21 mouse cellular contexts compared by ENCODE assay signal in genomic region chr4:102811007-102811805, GRCm38 (mm10).
A peak's percentile ranks its signal among the peaks of the same experiment; 100 is the strongest.
DNase-seq lines count a peak whose midpoint lies in the region; ATAC-seq and TF ChIP-seq lines count a peak whose summit lies in the region.
"Had no signal": no experiment of that assay in that cellular context is flagged by ENCODE, and none has a peak within 500 bp of the region (broad histone marks: within the 10 kb centered on the region; RNA-seq: fewer than 3 reads in every experiment).

No protein-coding gene starts in this region.

- H3K36me3 ChIP-seq in kidney, postnatal 0 days (ENCODE audit: insufficient read depth, low read length) = no peaks in the 10 kb centered on the region
- no peaks in the 10 kb centered on the region for H3K36me3 ChIP-seq in intestine, embryonic 15.5 days
- H3K36me3 ChIP-seq in liver, embryonic 16.5 days (ENCODE audit: control insufficient read depth, insufficient read depth) = no peaks in the 10 kb centered on the region
- no peaks in the 10 kb centered on the region for H3K36me3 ChIP-seq in hindbrain, embryonic 12.5 days

- H3K4me2 ChIP-seq in kidney, postnatal 0 days (ENCODE audit: low read length) = no peak overlapping the region
- no peak overlapping the region for H3K4me2 ChIP-seq in intestine, embryonic 15.5 days (replicated peaks)
- H3K4me2 ChIP-seq in liver, embryonic 16.5 days (ENCODE audit: low read depth, low read length) = no peak overlapping the region
- H3K4me2 ChIP-seq in hindbrain, embryonic 12.5 days (replicated peaks) = no peak overlapping the region

- no peak overlapping the region for H3K9ac ChIP-seq in kidney, postnatal 0 days (ENCODE audit: low read depth, low read length)
- H3K9ac ChIP-seq in intestine, embryonic 15.5 days = no peak overlapping the region
- H3K9ac ChIP-seq in liver, embryonic 16.5 days (ENCODE audit: low read depth, low read length) = no peak overlapping the region
- H3K9ac ChIP-seq in hindbrain, embryonic 12.5 days = no peak overlapping the region

- WGBS in kidney, postnatal 0 days = 44% methylated on average over 9 of the region's 9 CpGs
- 34% methylated on average over 9 of the region's 9 CpGs for WGBS in intestine, embryonic 15.5 days
- 40% methylated on average over 9 of the region's 9 CpGs for WGBS in liver, embryonic 16.5 days (ENCODE audit: insufficient replicate concordance)
- WGBS in hindbrain, embryonic 12.5 days = 50% methylated on average over 9 of the region's 9 CpGs

- no peaks in the 10 kb centered on the region for H3K9me3 ChIP-seq in kidney, postnatal 0 days (replicated peaks; ENCODE audit: low read length)
- no peaks in the 10 kb centered on the region for H3K9me3 ChIP-seq in intestine, embryonic 15.5 days
- no peaks in the 10 kb centered on the region for H3K9me3 ChIP-seq in liver, embryonic 16.5 days (replicated peaks; ENCODE audit: control insufficient read depth, low read length)
- H3K9me3 ChIP-seq in hindbrain, embryonic 12.5 days (replicated peaks) = no peaks in the 10 kb centered on the region

- no peak for TF ChIP-seq CTCF in kidney, postnatal 0 days (IDR thresholded peaks at IDR 0.05; ENCODE audit: low read depth)

- H3K4me3 ChIP-seq in kidney, postnatal 0 days (replicated peaks; ENCODE audit: low read depth, low read length) = no peak overlapping the region
- no peak overlapping the region for H3K4me3 ChIP-seq in intestine, embryonic 15.5 days (replicated peaks)
- H3K4me3 ChIP-seq in liver, embryonic 16.5 days (ENCODE audit: low read depth, low read length) = no peak overlapping the region
- H3K4me3 ChIP-seq in hindbrain, embryonic 12.5 days = no peak overlapping the region
- H3K4me3 ChIP-seq: heart, adult 2 months; layer of hippocampus, adult 2 months had no signal

- H3K27ac ChIP-seq in kidney, postnatal 0 days = no peak overlapping the region
- H3K27ac ChIP-seq in intestine, embryonic 15.5 days = no peak overlapping the region
- peak overlapping the region; percentile 29 for H3K27ac ChIP-seq in liver, embryonic 16.5 days (ENCODE audit: low read length)
- no peak overlapping the region for H3K27ac ChIP-seq in hindbrain, embryonic 12.5 days
- H3K27ac ChIP-seq: heart, adult 2 months; layer of hippocampus, adult 2 months had no signal

- H3K27me3 ChIP-seq in kidney, postnatal 0 days (ENCODE audit: insufficient read depth, low read length) = no peaks in the 10 kb centered on the region
- H3K27me3 ChIP-seq in intestine, embryonic 15.5 days (replicated peaks) = no peaks in the 10 kb centered on the region
- no peaks in the 10 kb centered on the region for H3K27me3 ChIP-seq in liver, embryonic 16.5 days (ENCODE audit: control insufficient read depth, insufficient read depth, low read depth, low read length)
- H3K27me3 ChIP-seq in hindbrain, embryonic 12.5 days = no peaks in the 10 kb centered on the region
- H3K27me3 ChIP-seq: CH12.LX had no signal

- DNase-seq in embryo, embryonic 10.5 days (ENCODE audit: low spot score) = peak; percentile 42
- DNase-seq in embryo, embryonic 9.5 days (ENCODE audit: extremely low spot score) = no peak
- no peak for DNase-seq in kidney, postnatal 0 days (ENCODE audit: low spot score)
- no peak for DNase-seq in kidney, postnatal 14 days
- no peak for DNase-seq in cerebellum, adult 9-10 months
- DNase-seq: cerebellum, adult 2 months; gastrocnemius, postnatal 14 days; heart, adult 2 months; heart, postnatal 4 days; kidney, adult 2 months; layer of hippocampus, postnatal 36 days; lung, postnatal 10 days; retina, postnatal 1 day; thymus, postnatal 14 days had no signal

- 0 out of 2 replicates have a peak, but pooled peaks have one; percentile 29 for ATAC-seq in kidney, postnatal 0 days (replicated peaks; ENCODE audit: low FRiP score, low read depth)
- ATAC-seq in intestine, embryonic 15.5 days = peak; percentile 84
- ATAC-seq in liver, embryonic 16.5 days (ENCODE audit: low read depth) = peak; percentile 79
- ATAC-seq in hindbrain, embryonic 12.5 days (ENCODE audit: low FRiP score) = no peak
- ATAC-seq: hindbrain, embryonic 16.5 days; midbrain, embryonic 16.5 days had no signal

- H3K4me1 ChIP-seq in kidney, postnatal 0 days (replicated peaks; ENCODE audit: insufficient read depth, low read length) = no peaks in the 10 kb centered on the region
- H3K4me1 ChIP-seq in intestine, embryonic 15.5 days (replicated peaks) = no peaks in the 10 kb centered on the region
- no peaks in the 10 kb centered on the region; the same call in 1 of the 2 replicates for H3K4me1 ChIP-seq in liver, embryonic 16.5 days (ENCODE audit: control insufficient read depth, low read depth, low read length)
- peaks cover 2% of the 10 kb centered on the region; the same call in 1 of the 2 replicates for H3K4me1 ChIP-seq in hindbrain, embryonic 12.5 days
